Mouse (Mus musculus) kidney, adult 2 months (tissue): ENCODE results near the gene Trak1. TPM values are rescaled to one million over a fixed set of nuclear protein-coding genes. Genes with fewer than 3 reads are reported as not detected.

ENCODE experiments used
- DNase-seq: peaks from one replicate; pipeline ENCODE4 v3.0.0; 2021
- H3K27ac ChIP-seq: fragments of 200-500 bp; 2 replicates; pipeline ENCODE4 v1.5.1; 2012; ENCODE audit warnings: low read depth, low read length, control low read depth, inconsistent platforms; ENCODE audit not compliant: insufficient read depth
- H3K27me3 ChIP-seq: fragments of 200-500 bp; replicated peaks from 2 replicates; pipeline ENCODE4 v1.6.1; 2012; ENCODE audit warnings: mild to moderate bottlenecking, moderate library complexity, low read length, inconsistent platforms; ENCODE audit not compliant: control insufficient read depth, insufficient read depth
- H3K36me3 ChIP-seq: fragments of 200-500 bp; 2 replicates; pipeline ENCODE4 v1.6.1; 2012; ENCODE audit warnings: mild to moderate bottlenecking, moderate library complexity, low read length, inconsistent platforms; ENCODE audit not compliant: control insufficient read depth, insufficient read depth
- H3K4me1 ChIP-seq: fragments of 200-500 bp; 2 replicates; pipeline ENCODE4 v1.6.1; 2011; ENCODE audit warnings: low read length; ENCODE audit not compliant: control insufficient read depth, insufficient read depth
- H3K4me3 ChIP-seq: fragments of 200-500 bp; 2 replicates; pipeline ENCODE4 v1.5.1; 2011; ENCODE audit warnings: mild to moderate bottlenecking, low read depth, low read length, control low read depth; ENCODE audit not compliant: insufficient read depth
- CTCF ChIP-seq: fragments of 200-500 bp; conservative IDR thresholded peaks from 2 replicates; pipeline ENCODE4 v1.5.1; 2011; ENCODE audit warnings: low read depth, mild to moderate bottlenecking, control low read depth, low read length, moderate library complexity, mixed read lengths; ENCODE audit not compliant: insufficient read depth, insufficient read length
- POLR2A ChIP-seq: fragments of 200-500 bp; IDR thresholded peaks from one replicate; pipeline ENCODE4 v1.6.1; 2011; ENCODE audit warnings: low read depth, low read length, control low read depth
- WGBS: fragments of 180-500 bp; shearing (Covaris S2); methylation state at CpG from one replicate; pipeline ENCODE4 v1.1.7; 2018; 5-methylcytosine and 5-hydroxymethylcytosine counted together
- polyA plus RNA-seq: library from polyadenylated mRNA; depleted of rRNA; stranded (reverse); fragments of >200 nt; gene quantifications from 2 replicates; pipeline ENCODE4 v1.2.3, GENCODE M21; 2012

Gene Trak1
- polyA plus RNA-seq, 1 experiment = 65.1 TPM

DNA sequence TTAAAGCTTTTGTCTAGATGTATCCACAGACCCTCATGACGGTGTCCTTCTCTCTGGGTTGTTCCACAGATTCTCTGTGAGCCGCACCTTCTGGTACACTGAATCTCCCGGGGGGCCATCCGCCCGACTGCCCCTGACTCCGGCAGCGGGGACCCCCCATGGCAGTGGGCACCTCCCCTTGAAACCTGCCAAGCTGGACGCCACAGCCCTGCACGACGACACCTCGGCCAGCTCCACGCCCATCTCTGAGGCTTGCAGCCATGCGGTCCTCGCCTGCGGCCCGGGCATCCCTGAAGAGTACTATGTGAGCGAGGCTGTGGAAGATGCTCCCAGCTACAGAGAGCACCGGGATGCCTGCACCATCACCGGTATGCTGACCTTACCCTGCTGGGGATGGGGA is 66.6 kb downstream of the Trak1 start:
- WGBS = 85% methylated on average over 19 of the region's 19 CpGs
- DNase-seq = no peak

DNA sequence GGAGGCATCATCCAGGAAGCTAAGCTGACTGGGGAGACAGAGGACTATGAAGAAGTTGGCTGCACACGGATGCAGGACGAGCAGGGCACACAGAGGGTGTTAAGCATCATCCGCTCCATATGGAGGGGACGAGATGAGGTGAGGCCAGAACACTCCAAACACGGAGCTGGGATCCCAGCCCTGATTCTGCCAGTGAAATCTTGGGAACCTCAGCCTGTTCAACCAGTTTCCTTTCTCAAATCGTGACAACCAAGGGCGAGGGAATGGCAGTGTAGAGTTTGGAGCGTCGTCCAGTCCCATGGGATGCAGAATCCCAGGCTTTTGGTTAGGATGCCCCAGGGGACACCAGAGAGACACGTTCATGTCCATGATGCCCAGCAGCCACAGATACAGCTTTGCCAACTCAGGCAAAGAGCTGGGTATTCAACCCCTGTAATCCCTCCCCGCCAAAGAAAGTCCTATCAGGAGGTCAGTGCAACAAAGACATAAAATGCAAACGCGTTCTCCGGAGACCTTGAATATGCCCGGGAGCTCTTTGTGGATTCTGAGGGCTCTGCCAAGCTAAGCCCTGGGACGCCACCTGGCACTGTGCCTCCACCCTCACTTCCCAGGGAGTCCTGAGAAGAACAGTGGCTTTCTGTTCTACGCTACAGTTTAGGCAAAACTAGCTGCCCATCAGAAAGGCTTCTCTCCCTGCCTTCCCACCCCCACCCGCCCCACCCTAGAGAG is 69.0 kb downstream of the Trak1 start:
- 64% methylated on average over 18 of the region's 18 CpGs for WGBS
- Histone ChIP-seq H3K36me3 (no peaks in the 10 kb centered on the region), H3K27ac (no peak overlapping the region), H3K27me3 (no peaks in the 10 kb centered on the region), H3K4me3 (no peak overlapping the region), H3K4me1 (peaks cover 12% of the 10 kb centered on the region)
- DNase-seq = peak; percentile 71
- TF ChIP-seq CTCF (no peak), POLR2A (no peak)

More for the DNA sequence above, 66.6 kb downstream of the Trak1 start:
- TF ChIP-seq POLR2A = no peak
- TF ChIP-seq CTCF = no peak
- Histone ChIP-seq H3K27me3 (no peaks in the 10 kb centered on the region), H3K4me1 (peaks cover 7% of the 10 kb centered on the region), H3K27ac (no peak overlapping the region), H3K4me3 (no peak overlapping the region), H3K36me3 (no peaks in the 10 kb centered on the region)

DNA sequence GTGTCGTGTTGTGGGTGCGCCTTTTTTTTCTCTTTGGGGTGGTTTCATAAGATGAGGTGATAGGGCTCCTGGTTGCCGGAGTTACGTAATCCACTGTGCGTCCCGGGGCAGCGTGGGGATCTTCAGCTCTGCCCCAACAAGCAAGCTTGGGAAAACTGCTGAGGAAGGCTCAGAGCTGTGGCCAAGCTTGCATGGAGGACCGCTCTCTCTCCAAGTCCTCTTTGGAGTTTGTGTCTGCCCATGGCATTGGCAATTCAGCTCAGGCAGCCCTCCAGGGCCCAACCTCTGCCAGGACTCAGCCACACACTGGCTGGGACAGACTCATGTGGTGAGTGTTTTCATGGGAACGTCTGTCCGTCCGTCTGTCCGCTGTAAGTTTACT is 69.6 kb downstream of the Trak1 start:
- DNase-seq = peak; percentile 59
- Histone ChIP-seq H3K4me1 (peaks cover 15% of the 10 kb centered on the region), H3K27ac (no peak overlapping the region), H3K4me3 (no peak overlapping the region), H3K36me3 (no peaks in the 10 kb centered on the region), H3K27me3 (no peaks in the 10 kb centered on the region)
- 75% methylated on average over 12 of the region's 12 CpGs for WGBS
- TF ChIP-seq CTCF (no peak), POLR2A (no peak)

DNA sequence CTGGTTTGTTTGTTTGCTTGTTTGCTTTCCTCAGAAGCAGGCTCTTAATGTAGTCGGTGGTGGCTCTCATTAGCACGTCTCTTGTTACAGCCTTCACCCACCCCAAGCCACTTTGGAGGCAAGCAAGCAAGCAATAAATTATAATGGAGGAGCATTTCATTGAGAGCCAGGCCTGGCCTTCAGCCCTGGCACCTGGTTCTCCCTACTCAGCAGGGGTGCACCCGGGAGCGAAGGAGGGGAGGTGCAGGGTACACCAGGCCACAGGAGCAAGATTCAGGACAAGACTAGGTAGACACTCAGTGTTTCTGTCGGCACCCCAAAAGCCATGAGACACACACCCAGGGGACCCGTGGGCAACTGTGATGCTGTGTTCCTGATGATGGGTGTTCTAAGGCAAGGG is 72.3 kb downstream of the Trak1 start:
- no peak overlapping the region for H3K4me3 ChIP-seq
- H3K4me1 ChIP-seq = peaks cover 32% of the 10 kb centered on the region
- 57% methylated on average over 6 of the region's 6 CpGs for WGBS
- no peak for DNase-seq
- H3K36me3 ChIP-seq = no peaks in the 10 kb centered on the region
- TF ChIP-seq CTCF = no peak
- TF ChIP-seq POLR2A = no peak
- H3K27ac ChIP-seq = no peak overlapping the region
- H3K27me3 ChIP-seq = no peaks in the 10 kb centered on the region

DNA sequence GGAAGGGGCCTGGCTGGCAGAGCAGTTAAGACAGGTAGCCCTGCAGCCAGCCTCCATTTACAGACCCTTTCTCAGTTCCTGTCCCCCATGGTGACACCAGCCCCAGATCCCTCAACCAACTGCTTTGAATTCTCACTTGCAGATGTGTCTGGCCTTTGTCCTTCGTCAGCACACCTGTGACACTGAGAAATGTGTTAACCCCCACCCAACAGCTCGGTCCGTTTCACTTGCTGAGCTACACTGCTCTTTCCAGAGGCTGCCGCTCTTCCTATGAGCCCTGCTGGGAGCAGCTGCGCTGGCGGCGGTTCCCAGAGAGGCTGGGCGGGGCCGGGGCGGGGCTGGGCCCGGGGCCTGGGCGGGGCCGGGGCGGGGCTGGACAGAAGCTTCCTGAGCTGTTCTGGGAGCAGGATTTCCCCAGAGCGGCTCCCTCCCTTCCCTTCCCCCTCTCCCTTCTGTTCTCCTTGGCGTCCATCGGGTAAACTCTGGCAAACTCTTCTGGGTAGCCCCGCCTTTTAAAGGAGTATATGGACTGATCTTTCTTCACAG is 74.1 kb downstream of the Trak1 start:
- Histone ChIP-seq H3K36me3 (no peaks in the 10 kb centered on the region), H3K27me3 (no peaks in the 10 kb centered on the region), H3K4me3 (peak overlapping the region; percentile 29), H3K27ac (peak overlapping the region; percentile 44), H3K4me1 (peaks cover 41% of the 10 kb centered on the region)
- DNase-seq = peak; percentile 92
- under 1% methylated on average over 18 of the region's 18 CpGs for WGBS
- TF ChIP-seq CTCF (no peak), POLR2A (no peak)

GRCm38 (mm10) chr9:121371946-121372646 is 74.8 kb downstream of the Trak1 start:
- 15% methylated on average over 11 of the region's 13 CpGs for WGBS

DNA sequence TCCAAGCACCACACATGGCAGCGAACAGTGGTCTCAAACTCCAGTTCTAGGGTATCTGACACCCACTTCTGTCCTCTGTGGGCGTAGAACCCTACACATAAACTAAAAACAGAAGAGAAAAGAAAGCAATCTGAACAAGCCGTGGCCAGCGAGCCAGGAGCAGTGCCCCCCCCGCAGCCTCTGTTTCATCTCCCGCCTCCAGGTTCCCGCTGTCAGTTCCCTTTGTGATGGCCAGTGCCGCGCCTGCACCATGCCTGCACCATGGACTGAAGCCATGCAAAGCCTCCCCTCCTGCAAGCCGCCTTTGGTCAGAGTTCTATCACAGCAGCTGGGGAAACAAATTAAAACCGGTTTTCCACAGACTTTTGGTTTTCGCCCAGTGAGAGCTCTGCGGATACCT is 75.8 kb downstream of the Trak1 start:
- no peak for DNase-seq
- 62% methylated on average over 13 of the region's 13 CpGs for WGBS
- Histone ChIP-seq H3K4me1 (peaks cover 44% of the 10 kb centered on the region), H3K4me3 (no peak overlapping the region), H3K36me3 (no peaks in the 10 kb centered on the region), H3K27ac (no peak overlapping the region), H3K27me3 (no peaks in the 10 kb centered on the region)
- no peak for TF ChIP-seq CTCF
- no peak for TF ChIP-seq POLR2A

More at GRCm38 (mm10) chr9:121371946-121372646, 74.8 kb downstream of the Trak1 start:
- Histone ChIP-seq H3K27me3 (no peaks in the 10 kb centered on the region), H3K36me3 (no peaks in the 10 kb centered on the region), H3K4me3 (peak overlapping the region; percentile 26; the same call in 1 of the 2 replicates), H3K27ac (peak overlapping the region; percentile 44; the same call in 1 of the 2 replicates), H3K4me1 (peaks cover 44% of the 10 kb centered on the region)
- no peak for TF ChIP-seq POLR2A
- no peak for TF ChIP-seq CTCF
- no peak for DNase-seq
